8 mouse cellular contexts compared by ENCODE assay signal in the genomic region with DNA sequence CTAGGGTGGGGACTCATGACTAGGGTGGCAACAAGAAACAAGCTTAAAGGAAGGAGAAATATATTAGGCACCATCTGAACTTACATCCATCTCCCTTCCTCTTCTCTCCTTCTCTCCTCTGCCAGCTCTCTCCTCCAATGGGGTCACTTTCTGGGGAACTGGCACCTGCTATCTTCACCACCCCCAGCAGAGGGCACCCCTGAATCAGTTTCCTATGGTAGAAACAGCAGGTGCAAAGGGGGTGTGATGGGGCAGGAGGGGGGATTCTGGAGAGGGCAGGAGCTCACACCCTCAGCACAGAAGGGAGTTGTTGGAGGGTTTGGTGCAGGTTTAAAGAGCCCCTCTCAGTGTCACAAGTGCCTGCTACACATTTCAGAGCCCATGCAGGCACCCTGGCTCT. TPM values are rescaled to one million over a fixed set of nuclear protein-coding genes. Genes with fewer than 3 reads are reported as not detected.
DNase-seq lines count a peak whose midpoint lies in the region; ATAC-seq lines count a peak whose summit lies in the region.

No protein-coding gene starts in this region.

- no peak for ATAC-seq in kidney, embryonic 14.5 days (ENCODE audit: low FRiP score, low TSS enrichment)
- ATAC-seq in erythroblast, adult 5-6 weeks (replicated peaks; ENCODE audit: low FRiP score, poor library complexity, severe bottlenecking) = 0 out of 2 replicates have a peak, but pooled peaks have one; percentile 47

- DNase-seq in adrenal gland, adult 18-20 months (ENCODE audit: low spot score in 2 of 2) = peak; percentile 27 to 49
- no peak for DNase-seq in adrenal gland, adult 8-10 months
- DNase-seq in kidney, adult 9 months = peak; percentile 59
- peak; percentile 68 for DNase-seq in NIH3T3 (ENCODE audit: low read depth)
- DNase-seq in lung, postnatal 10 days = peak; percentile 76
- peak; percentile 72 for DNase-seq in splenic B cell, adult 2 months (ENCODE audit: low read depth, low spot score)

- H3K9ac ChIP-seq in kidney, embryonic 14.5 days (ENCODE audit: low read depth, low read length) = no peak overlapping the region

- H3K27ac ChIP-seq in kidney, embryonic 14.5 days (ENCODE audit: low read depth, low read length) = no peak overlapping the region

- H3K4me2 ChIP-seq in kidney, embryonic 14.5 days (replicated peaks; ENCODE audit: low read depth, low read length) = no peak overlapping the region

- no peaks in the 10 kb centered on the region for H3K36me3 ChIP-seq in kidney, embryonic 14.5 days (ENCODE audit: control insufficient read depth, insufficient read depth, low read length)
- H3K36me3 ChIP-seq in splenic B cell, adult 2 months (ENCODE audit: control insufficient read depth, insufficient read depth, low read length, poor library complexity, severe bottlenecking) = no peaks in the 10 kb centered on the region

- peaks cover 5% of the 10 kb centered on the region for H3K4me1 ChIP-seq in kidney, embryonic 14.5 days (ENCODE audit: control insufficient read depth, insufficient read depth, low read length)

- no peak overlapping the region for H3K4me3 ChIP-seq in kidney, embryonic 14.5 days (ENCODE audit: low read length)

- H3K9me3 ChIP-seq in kidney, embryonic 14.5 days (ENCODE audit: control insufficient read depth, low read length) = no peaks in the 10 kb centered on the region

- H3K27me3 ChIP-seq in kidney, embryonic 14.5 days (ENCODE audit: control insufficient read depth, insufficient read depth, low read length) = no peaks in the 10 kb centered on the region
- H3K27me3 ChIP-seq in splenic B cell, adult 2 months (ENCODE audit: control insufficient read depth, insufficient read depth, low read length, poor library complexity, severe bottlenecking) = no peaks in the 10 kb centered on the region

RNA-seq across cellular contexts. Expression of a gene that starts 3.1 kb away (rescaled TPM):
- total RNA-seq in adrenal gland, adult 18-20 months (2021) = 10 to 100 TPM; 13.7 to 13.9 TPM
- 10 to 100 TPM; 12.5 to 17.3 (median 14.7) TPM for total RNA-seq in adrenal gland, adult 8-10 months (2022)
- 27.0 and 42.5 TPM in 2 replicates for polyA plus RNA-seq in kidney, embryonic 14.5 days (2014; fragmentation: Nextera tagmentation; extraction: Ambion mirVana)
- 1.5 and 4.2 TPM in 2 replicates for total RNA-seq in erythroblast, adult 5-6 weeks (2015; ENCODE audit: low replicate concordance)
- total RNA-seq in erythroblast, adult 5-6 weeks (2017; ENCODE audit: low replicate concordance) = 1.5 and 1.7 TPM in 2 replicates

RNA-seq across cellular contexts. Expression of a gene that starts 7.3 kb away (rescaled TPM):
- total RNA-seq in adrenal gland, adult 18-20 months (2021) = 1 to 10 TPM in 1 of 2 experiments, under 1 TPM in 1; 0.80 to 1.7 TPM
- 1 to 10 TPM in 1 of 4 experiments, under 1 TPM in 3; 0.58 to 2.1 (median 0.74) TPM for total RNA-seq in adrenal gland, adult 8-10 months (2022)
- 3.0 and 6.9 TPM in 2 replicates for polyA plus RNA-seq in kidney, embryonic 14.5 days (2014; fragmentation: Nextera tagmentation; extraction: Ambion mirVana)
- not detected in 2 replicates for total RNA-seq in erythroblast, adult 5-6 weeks (2015; ENCODE audit: low replicate concordance)
- total RNA-seq in erythroblast, adult 5-6 weeks (2017; ENCODE audit: low replicate concordance) = 0.28 TPM in 1 of 2 replicates, not detected in the other

RNA-seq across cellular contexts. Expression of a gene that starts 23.2 kb away (rescaled TPM):
- 1 to 10 TPM; 2.3 to 3.2 TPM for total RNA-seq in adrenal gland, adult 18-20 months (2021)
- 1 to 10 TPM; 1.1 to 1.5 (median 1.4) TPM for total RNA-seq in adrenal gland, adult 8-10 months (2022)
- 0.24 and 0.42 TPM in 2 replicates for polyA plus RNA-seq in kidney, embryonic 14.5 days (2014; fragmentation: Nextera tagmentation; extraction: Ambion mirVana)
- total RNA-seq in erythroblast, adult 5-6 weeks (2015; ENCODE audit: low replicate concordance) = not detected in 2 replicates
- total RNA-seq in erythroblast, adult 5-6 weeks (2017; ENCODE audit: low replicate concordance) = not detected in 2 replicates
